Mouse (Mus musculus) testis, postnatal 14 days (tissue): Measurements from ENCODE around the gene Rnf114.

ENCODE experiments used
- DNase-seq: peaks from one replicate; pipeline ENCODE4 v3.0.0; 2021; ENCODE audit warnings: low spot score

Rnf114 gene

GRCm38 (mm10) chr2:167491757-167492708 is at the start of gene Rnf114:
TSS of gene Rnf114 (plus strand) at chr2:167492645.
- peak; percentile 48 for DNase-seq

- DNase-seq: no peak
Measured at GRCm38 (mm10) chr2:167443411-167444193, 48.8 kb upstream of the Rnf114 start.

GRCm38 (mm10) chr2:167445911-167446780 is 46.3 kb upstream of the Rnf114 start:
- DNase-seq: no peak

DNA sequence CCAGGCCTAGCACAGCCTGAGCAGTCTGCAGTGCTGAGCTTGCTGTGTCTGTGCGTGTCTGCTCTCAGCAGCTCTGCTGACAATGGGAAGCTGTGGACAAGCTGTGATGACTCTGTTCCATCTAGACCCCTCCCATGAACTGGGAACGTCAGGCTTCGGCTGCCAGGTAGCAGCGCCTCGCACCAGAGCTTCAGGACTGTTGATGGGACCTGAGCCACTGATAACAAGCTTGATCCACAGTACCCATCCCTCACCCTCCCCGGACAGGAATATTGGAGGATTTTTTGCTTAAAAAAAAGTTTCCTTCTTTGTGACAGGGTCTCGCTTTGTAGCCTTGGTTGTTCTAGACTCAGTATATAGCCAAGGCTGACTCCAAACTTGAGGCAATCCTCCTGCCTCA is 45.2 kb upstream of the Rnf114 start:
- DNase-seq: no peak

DNA sequence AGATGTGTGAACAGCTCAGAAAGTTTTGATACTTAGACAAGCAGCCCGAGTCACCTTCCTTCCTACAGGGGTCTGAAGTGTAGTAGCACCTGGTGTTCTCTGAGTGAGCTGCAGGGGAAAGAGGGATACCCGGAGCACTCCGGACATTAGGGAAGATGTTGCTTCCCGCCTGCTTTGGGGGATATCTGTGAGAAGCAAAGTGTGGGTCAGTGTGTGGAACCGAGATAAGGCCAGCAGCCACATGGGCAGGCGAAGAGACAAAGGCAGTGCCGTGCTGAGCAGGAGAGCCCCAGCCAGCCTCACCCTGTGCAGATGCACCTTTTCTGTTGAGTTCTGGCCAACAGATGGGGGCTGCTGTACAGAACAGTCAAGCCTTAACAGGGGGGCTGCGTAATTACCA is 44.8 kb upstream of the Rnf114 start:
- DNase-seq: no peak

DNA sequence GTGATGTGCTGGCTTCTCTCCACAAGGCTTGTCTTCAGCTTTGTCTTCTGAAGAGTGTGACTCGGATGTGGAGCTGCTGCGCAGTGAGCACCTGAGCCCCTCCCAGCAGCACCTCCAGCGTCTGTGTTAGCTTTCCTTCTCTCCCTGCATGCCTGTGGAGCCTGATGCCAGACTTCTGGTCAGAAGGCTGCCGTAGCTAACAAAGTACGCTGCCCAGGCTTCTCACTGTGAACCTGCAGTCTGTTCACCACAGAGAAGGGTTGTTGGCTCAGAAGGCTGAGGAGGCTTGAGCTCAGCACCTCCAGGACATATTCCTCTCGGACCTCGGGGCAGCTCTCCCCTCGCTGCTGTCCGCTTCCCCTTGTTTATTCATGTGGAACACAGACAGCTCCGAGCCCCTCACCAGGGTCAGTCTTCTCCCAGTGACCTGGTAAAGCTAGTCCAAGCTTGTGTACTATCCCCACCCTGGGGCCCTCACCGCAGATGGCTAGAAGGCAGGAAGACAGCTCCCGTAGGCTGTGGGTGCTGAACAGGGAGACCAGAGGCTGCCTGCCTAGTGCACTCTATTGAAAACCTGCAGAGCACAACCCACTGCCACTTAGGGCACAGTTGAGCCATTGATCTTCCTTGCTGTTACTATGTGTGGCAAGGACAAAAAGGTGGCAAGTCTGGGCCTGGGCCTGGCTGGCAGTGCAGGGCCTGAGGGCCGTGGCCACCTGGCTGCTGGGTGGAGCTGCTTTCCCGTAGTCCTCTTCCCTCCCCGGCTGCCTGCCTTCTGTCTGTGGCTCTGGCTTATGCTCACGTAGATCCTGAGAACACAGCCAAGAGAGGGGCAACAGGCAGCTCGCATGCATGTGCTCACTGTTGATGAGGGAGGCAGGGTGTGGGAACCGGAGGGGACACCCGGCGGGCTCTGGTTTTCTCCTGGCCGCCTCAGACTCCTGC is 42.8 kb upstream of the Rnf114 start:
- no peak for DNase-seq

- DNase-seq: no peak
Measured at GRCm38 (mm10) chr2:167450647-167451046, 41.8 kb upstream of the Rnf114 start.

DNA sequence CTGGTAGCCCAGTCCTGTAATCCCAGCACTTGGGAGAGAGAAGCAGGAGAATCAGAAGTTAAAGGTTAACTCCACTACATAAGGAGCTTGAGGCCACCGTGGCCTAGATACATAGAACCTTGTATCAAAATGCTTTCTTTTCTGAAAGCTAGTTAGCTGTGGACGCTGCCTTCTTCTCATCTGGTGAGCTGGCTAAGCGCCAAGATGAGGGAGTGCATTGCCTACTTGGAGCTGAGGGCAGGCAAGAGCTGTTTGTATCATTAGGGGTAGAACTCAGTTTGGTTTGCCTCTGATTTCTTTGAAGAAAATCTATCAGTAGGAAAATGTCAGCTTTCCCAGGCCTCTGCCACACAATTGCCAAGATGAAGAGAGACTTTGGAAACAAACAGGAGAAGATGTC is 38.6 kb upstream of the Rnf114 start:
- DNase-seq: no peak

DNA sequence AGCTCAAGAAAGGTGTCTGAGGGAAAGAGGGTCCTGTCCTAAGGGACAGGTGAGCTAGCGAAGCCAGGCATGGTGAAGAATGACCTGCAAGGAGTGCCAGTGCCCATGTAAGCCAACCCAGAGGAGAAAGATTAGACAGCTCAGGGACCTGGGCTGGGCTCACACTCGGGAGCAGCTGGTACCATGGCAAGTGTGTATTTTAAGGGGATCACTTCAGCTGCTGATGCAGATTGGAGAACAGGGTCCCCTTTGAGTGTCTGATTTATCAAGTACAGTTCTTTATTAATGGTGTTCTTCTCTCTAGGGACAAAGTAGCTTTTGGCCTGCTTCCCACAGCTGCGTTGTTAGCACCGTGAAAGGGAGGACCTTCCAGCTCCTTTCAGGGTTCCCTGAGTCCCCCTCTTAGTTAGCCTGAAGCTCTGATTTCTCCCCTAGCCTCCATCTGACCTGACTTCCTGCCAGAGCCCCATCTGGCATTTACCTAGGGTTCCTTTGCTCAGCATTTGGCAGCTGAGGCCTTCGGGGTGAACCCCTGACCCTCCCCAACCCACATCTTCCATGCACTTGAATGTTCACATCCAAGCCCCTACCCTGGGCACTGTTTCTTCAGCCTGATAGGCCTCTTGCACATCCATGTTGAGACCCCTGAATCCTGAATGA is 36.0 kb upstream of the Rnf114 start:
- DNase-seq: no peak

GRCm38 (mm10) chr2:167457213-167457612 is 35.2 kb upstream of the Rnf114 start:
- DNase-seq: no peak

DNA sequence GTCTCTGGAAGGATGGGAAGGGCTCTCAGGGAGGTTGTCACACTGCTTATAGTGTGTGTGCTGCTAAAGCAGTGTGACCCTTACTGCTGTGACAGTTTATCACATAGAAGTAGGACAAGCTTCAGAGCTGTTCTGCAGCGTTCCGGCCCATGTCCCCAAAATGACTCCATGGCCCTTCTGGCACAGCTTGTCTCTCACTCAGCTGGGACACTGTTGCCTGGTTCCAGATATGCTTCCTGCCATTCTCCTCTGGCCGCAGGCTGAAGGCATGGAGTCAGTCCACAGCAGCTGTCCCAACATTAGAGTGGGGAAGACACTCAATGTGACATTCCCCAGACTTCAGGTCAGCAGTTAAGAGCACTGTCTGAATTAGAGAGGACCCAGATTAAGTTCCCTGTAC is 33.9 kb upstream of the Rnf114 start:
- DNase-seq: no peak

- DNase-seq: no peak
Measured at GRCm38 (mm10) chr2:167459071-167459865, 33.2 kb upstream of the Rnf114 start.

DNA sequence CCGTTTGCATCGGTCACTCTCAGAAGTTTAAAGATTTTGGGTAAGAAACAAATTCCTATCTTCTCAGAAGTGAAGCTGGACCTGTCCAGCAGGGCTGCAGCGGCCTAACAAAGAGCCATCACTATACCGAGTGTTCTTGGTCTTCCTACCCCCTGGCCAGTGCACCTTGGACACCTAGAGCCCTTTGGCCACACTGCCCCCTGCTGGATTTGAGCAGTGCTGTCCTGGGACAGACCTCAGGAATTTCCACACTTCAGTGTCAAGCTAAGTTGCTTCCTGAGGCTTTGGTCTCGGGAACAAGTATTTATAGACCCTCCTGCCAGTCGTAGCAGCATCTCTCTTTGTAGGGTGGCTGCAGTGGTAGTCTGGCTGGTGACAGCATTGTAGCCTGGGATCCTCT is 29.5 kb upstream of the Rnf114 start:
- DNase-seq: peak; percentile 35

DNA sequence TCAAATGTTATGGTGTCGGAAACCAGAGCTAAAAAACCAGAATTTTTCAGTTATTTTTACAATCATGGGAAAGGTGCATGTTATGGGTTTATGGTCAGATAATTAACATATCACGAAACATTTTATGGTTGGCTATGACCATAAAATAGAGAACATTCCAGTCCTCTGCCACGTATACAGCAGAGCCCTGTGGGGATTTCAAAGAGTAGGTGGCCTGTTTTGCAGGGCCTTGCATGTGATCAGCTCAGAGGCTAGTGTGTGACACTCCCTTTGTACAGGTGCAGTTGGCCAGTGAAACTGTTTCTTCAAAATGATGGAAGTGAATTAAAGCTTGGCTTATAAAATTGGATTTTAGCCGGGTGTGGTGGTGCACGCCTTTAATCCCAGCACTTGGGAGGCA is 28.6 kb upstream of the Rnf114 start:
- DNase-seq: no peak

GRCm38 (mm10) chr2:167465951-167466350 is 26.5 kb upstream of the Rnf114 start:
- DNase-seq: no peak

GRCm38 (mm10) chr2:167467214-167467613 is 25.2 kb upstream of the Rnf114 start:
- DNase-seq: no peak

- no peak for DNase-seq
Measured at GRCm38 (mm10) chr2:167468444-167468843, 24.0 kb upstream of the Rnf114 start.

DNA sequence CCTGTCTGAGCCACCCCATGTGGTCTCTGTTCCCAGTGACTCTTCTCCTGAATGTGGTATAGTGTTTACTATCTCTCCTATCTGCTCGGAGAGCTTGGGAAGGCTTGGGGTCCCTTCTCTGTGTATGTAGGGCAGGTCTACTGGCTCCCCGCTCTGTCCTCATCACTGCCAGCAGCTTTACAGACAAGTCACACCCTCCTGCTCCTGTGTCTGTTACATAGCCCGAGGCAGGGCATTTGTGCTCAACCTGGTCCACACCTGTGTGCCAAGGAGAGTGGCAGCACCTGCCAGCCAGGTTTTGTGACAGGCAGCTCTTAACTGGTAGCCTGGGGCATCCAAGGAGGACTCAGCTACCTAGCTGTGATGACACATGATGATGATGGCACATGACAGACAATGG is 21.8 kb upstream of the Rnf114 start:
- no peak for DNase-seq

- no peak for DNase-seq
Measured at GRCm38 (mm10) chr2:167471585-167471984, 20.9 kb upstream of the Rnf114 start.

DNA sequence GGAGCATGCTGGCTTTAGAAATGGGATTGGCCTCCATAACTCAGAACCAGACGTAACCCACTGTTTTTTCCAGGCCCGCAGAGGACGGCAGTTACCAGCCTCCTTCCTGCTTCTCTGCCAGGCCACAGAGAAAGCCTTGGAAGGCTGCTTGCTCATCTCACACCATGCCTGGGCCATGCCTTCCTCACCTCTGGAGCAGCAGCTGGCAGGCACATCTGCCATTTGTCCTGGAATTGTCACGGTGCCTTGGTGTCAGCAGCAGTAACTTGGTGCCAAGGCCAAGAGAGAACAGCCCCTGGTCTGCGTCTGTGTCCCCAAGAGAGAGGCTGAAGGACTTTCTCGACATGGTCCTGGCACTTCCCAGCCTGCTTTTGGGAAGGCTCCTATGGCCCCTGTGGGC is 18.2 kb upstream of the Rnf114 start:
- DNase-seq: no peak
